In the genomic region with DNA sequence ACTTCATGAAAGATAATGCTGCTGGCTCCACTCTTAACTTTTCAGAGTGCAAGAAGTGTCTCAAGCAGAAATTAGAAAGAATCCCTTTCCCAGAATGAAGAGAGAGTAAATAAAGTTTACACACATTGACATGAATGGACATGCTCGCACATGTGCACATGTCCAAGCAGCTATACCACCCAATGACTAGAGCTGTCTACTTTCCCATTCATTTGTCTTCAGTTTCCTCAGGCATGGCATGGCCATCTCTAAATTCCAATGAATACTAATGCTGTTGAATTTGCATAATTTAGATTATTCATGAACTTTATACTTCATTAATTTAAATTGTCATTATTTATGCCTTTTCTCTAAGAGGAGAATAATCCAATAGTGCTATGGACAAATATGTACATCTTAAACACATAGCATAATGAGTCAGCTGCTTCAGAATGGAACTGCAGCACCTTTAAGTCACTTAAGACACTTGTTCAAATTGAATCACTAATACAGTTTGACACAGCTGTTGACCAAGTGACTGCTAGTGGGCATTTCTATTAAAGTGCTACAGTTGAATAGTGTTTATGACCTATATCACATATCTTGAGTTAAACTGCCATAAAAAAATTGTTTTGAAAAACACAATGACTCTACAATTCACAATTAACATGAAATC, we compare ENCODE assay signal across 25 mouse cellular contexts.
"Had no signal": no experiment of that assay in that cellular context is flagged by ENCODE, and none has a peak within 500 bp of the region (broad histone marks: within the 10 kb centered on the region; RNA-seq: fewer than 3 reads in every experiment).

No protein-coding gene starts in this region.

- ATAC-seq: forebrain, postnatal 0 days; hindbrain, postnatal 0 days; intestine, embryonic 16.5 days had no signal

- H3K4me2 ChIP-seq: heart, embryonic 11.5 days; heart, embryonic 13.5 days; heart, embryonic 15.5 days; hindbrain, embryonic 13.5 days; kidney, embryonic 15.5 days; limb, embryonic 13.5 days; limb, embryonic 15.5 days had no signal

- H3K36me3 ChIP-seq: heart, embryonic 13.5 days; heart, embryonic 15.5 days; hindbrain, embryonic 13.5 days; kidney, embryonic 15.5 days; limb, embryonic 13.5 days; limb, embryonic 15.5 days had no signal

- H3K9me3 ChIP-seq: heart, embryonic 13.5 days; heart, embryonic 15.5 days; hindbrain, embryonic 13.5 days; kidney, embryonic 15.5 days; limb, embryonic 13.5 days; limb, embryonic 15.5 days had no signal

- H3K27ac ChIP-seq: heart, adult 2 months; heart, embryonic 13.5 days; heart, embryonic 15.5 days; hindbrain, embryonic 13.5 days; hindbrain, postnatal 0 days; kidney, embryonic 15.5 days; kidney, postnatal 0 days; limb, embryonic 13.5 days; limb, embryonic 15.5 days had no signal

- H3K4me1 ChIP-seq: heart, embryonic 13.5 days; heart, embryonic 15.5 days; hindbrain, embryonic 13.5 days; kidney, embryonic 15.5 days; limb, embryonic 13.5 days; limb, embryonic 15.5 days had no signal

- H3K27me3 ChIP-seq: heart, embryonic 13.5 days; heart, embryonic 15.5 days; hindbrain, embryonic 13.5 days; kidney, embryonic 15.5 days; limb, embryonic 13.5 days; limb, embryonic 15.5 days had no signal

- H3K9ac ChIP-seq: forebrain, postnatal 0 days; heart, embryonic 13.5 days; heart, embryonic 15.5 days; hindbrain, embryonic 13.5 days; kidney, embryonic 15.5 days; limb, embryonic 13.5 days; limb, embryonic 15.5 days had no signal

- DNase-seq: forebrain, postnatal 0 days; gastrocnemius, postnatal 14 days; gastrocnemius, postnatal 36 days; heart, adult 11 months; heart, adult 2 months; heart, postnatal 14 days; heart, postnatal 36 days; kidney, adult 11 months; kidney, adult 2 months; kidney, adult 9 months; kidney, postnatal 14 days; kidney, postnatal 36 days; layer of hippocampus, adult 9-11 months; layer of hippocampus, postnatal 36 days; left cerebral cortex, postnatal 4 days had no signal

- H3K4me3 ChIP-seq: heart, adult 2 months; heart, embryonic 13.5 days; heart, embryonic 15.5 days; hindbrain, embryonic 13.5 days; kidney, embryonic 15.5 days; limb, embryonic 13.5 days; limb, embryonic 15.5 days had no signal
